Comparison of ENCODE assay signal across 8 mouse cellular contexts in the genomic region with DNA sequence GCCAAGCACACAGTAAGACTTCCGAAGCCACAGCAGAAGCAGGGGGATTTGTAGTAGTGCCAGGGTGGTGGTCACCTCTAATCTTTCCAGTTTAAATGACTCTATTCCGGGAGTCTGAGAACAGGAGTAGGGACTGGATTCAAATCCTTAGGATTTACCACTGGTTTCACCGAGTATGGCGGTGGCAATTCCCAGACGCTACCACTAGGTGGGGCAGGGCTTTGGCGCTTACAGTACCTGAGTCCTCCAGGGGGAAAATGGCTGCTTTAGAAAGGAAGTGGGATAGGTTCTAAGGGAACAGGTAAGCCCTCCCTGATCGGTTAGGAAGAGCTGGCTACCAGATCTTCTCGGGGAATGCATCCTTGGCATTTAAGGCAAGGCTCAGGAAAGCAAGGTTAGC. TPM values are rescaled to one million over a fixed set of nuclear protein-coding genes. Genes with fewer than 3 reads are reported as not detected.
DNase-seq lines count a peak whose midpoint lies in the region; ATAC-seq and TF ChIP-seq lines count a peak whose summit lies in the region.

No protein-coding gene starts in this region.

- no peak overlapping the region for H3K4me2 ChIP-seq in liver, embryonic 11.5 days

- peak; percentile 78 for TF ChIP-seq CTCF in liver, adult 2 months (IDR thresholded peaks at IDR 0.05; ENCODE audit: low read depth, low read length)

- no peak overlapping the region for H3K27ac ChIP-seq in liver, adult 2 months (replicated peaks; ENCODE audit: insufficient read depth, low read depth, low read length)
- no peak overlapping the region for H3K27ac ChIP-seq in liver, embryonic 11.5 days (ENCODE audit: low read depth, low read length)

- WGBS in liver, adult 2 months = 68% methylated on average over 8 of the region's 8 CpGs
- 34% methylated on average over 8 of the region's 8 CpGs for WGBS in liver, embryonic 11.5 days

- peaks cover 3% of the 10 kb centered on the region; the same call in 1 of the 2 replicates for H3K4me1 ChIP-seq in liver, adult 2 months (ENCODE audit: control insufficient read depth, insufficient read depth, low read length)
- no peaks in the 10 kb centered on the region; the same call in 1 of the 2 replicates for H3K4me1 ChIP-seq in liver, embryonic 11.5 days (replicated peaks; ENCODE audit: control insufficient read depth, insufficient read depth, low read length)

- peak; percentile 9 for DNase-seq in cerebellum, adult 8-10 months
- peak; percentile 25 for DNase-seq in liver, adult 2 months (ENCODE audit: extremely low read depth, low read depth, low spot score)
- DNase-seq in liver, embryonic 11.5 days (ENCODE audit: low spot score) = no peak
- peak; percentile 76 for DNase-seq in ZHBTc4 (ENCODE audit: low read depth, low spot score)
- peak; percentile 48 for DNase-seq in thymus, postnatal 0 days (ENCODE audit: low spot score)
- no peak for DNase-seq in left cerebral cortex, adult 11 months (ENCODE audit: low spot score)

- ATAC-seq in cerebellum, adult (ENCODE audit: insufficient number of reproducible peaks, low FRiP score, low TSS enrichment) = no peak
- no peak for ATAC-seq in liver, embryonic 11.5 days (replicated peaks; ENCODE audit: low FRiP score)
- ATAC-seq in granulocyte monocyte progenitor cell, adult 5-6 weeks (replicated peaks; ENCODE audit: poor library complexity, severe bottlenecking) = peak; percentile 49

- H3K9me3 ChIP-seq in liver, embryonic 11.5 days (ENCODE audit: control insufficient read depth, low read length) = no peaks in the 10 kb centered on the region

- no peaks in the 10 kb centered on the region for H3K36me3 ChIP-seq in liver, adult 2 months (ENCODE audit: control insufficient read depth, insufficient read depth, low read length)
- no peaks in the 10 kb centered on the region for H3K36me3 ChIP-seq in liver, embryonic 11.5 days (ENCODE audit: control insufficient read depth, insufficient read depth, low read length)

- TF ChIP-seq POLR2A in liver, adult 2 months (IDR thresholded peaks at IDR 0.05; ENCODE audit: extremely low read depth, insufficient read depth, low read length) = no peak

- no peak overlapping the region for H3K9ac ChIP-seq in liver, adult 2 months (ENCODE audit: low read depth, low read length)
- H3K9ac ChIP-seq in liver, embryonic 11.5 days (ENCODE audit: low read depth, low read length) = no peak overlapping the region

- H3K27me3 ChIP-seq in liver, adult 2 months (ENCODE audit: control insufficient read depth, insufficient read depth, low read length) = no peaks in the 10 kb centered on the region
- H3K27me3 ChIP-seq in liver, embryonic 11.5 days (replicated peaks; ENCODE audit: control insufficient read depth, insufficient read depth, low read length) = no peaks in the 10 kb centered on the region

- no peak overlapping the region for H3K4me3 ChIP-seq in liver, adult 2 months (ENCODE audit: insufficient read depth, low read depth, low read length)
- H3K4me3 ChIP-seq in liver, embryonic 11.5 days (ENCODE audit: low read depth, low read length) = no peak overlapping the region

- no peaks in the 10 kb centered on the region for H3K79me2 ChIP-seq in liver, adult 2 months (ENCODE audit: control insufficient read depth, insufficient read depth, low read length)

RNA-seq across cellular contexts. Expression of gene Hnf1b, which starts 17.5 kb away (rescaled TPM):
- total RNA-seq in liver, adult 2 months (2014; rRNA removed) = 2.2 and 2.4 TPM in 2 replicates
- polyA plus RNA-seq in liver, adult 2 months (2012; rRNA removed) = 13.7 and 14.9 TPM in 2 replicates
- polyA plus RNA-seq in liver, embryonic 11.5 days (2014; fragmentation: Nextera tagmentation; extraction: Ambion mirVana) = 4.5 and 5.0 TPM in 2 replicates
- total RNA-seq in granulocyte monocyte progenitor cell, adult 5-6 weeks (2014; fragmentation: Nextera tagmentation) = not detected in 2 replicates
- total RNA-seq in granulocyte monocyte progenitor cell, adult 5-6 weeks (2017) = not detected in 2 replicates
- not detected in 2 replicates for polyA plus RNA-seq in thymus, postnatal 0 days (2015; fragmentation: Nextera tagmentation; extraction: Ambion mirVana)

Comparison
In these comparisons a context has a peak if more than half of its experiments do, and no peak if none do; other contexts are left out.
1. DNase-seq: peak in cerebellum, adult 8-10 months (single experiment), liver, adult 2 months (single experiment), ZHBTc4 (single experiment) and thymus, postnatal 0 days (single experiment); none in liver, embryonic 11.5 days (single experiment) and left cerebral cortex, adult 11 months (single experiment).